Mouse (Mus musculus): ENCODE data around the gene Aff3. TPM values are rescaled to one million over a fixed set of nuclear protein-coding genes. Genes with fewer than 3 reads are reported as not detected.

The Aff3 gene
- polyA plus RNA-seq, 1 experiment from 2014 or later = 8.5 TPM

DNA sequence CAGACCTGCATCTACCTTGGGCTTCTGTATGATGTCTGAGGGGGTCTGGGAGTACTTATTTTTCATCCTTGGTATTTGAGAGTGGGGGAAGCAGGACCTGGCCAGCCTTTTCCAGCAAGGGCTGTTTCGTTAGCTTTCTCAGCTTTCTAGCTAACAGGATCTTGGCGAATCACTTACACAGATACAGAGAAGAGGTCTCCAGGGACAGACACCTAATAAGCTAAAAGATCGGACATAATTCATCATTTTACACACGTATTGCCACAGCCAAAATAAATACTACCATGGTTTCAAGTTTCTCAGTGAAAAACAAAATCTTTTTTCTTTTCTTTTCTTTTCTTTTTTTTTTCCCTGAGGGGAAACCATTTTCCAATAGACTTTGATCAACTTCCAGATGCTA, 354.7 kb downstream of the Aff3 start:
- Histone ChIP-seq H3K36me3 (no peaks in the 10 kb centered on the region), H3K9ac (no peak overlapping the region), H3K4me3 (replicated peaks) (no peak overlapping the region), H3K4me2 (replicated peaks) (no peak overlapping the region), H3K4me1 (replicated peaks) (peaks cover 9% of the 10 kb centered on the region; the same call in 1 of the 2 replicates), H3K9me3 (no peaks in the 10 kb centered on the region), H3K27ac (no peak overlapping the region), H3K27me3 (replicated peaks) (no peaks in the 10 kb centered on the region)
- WGBS = 89% methylated on average over 4 of the region's 4 CpGs
- ATAC-seq = no peak

DNA sequence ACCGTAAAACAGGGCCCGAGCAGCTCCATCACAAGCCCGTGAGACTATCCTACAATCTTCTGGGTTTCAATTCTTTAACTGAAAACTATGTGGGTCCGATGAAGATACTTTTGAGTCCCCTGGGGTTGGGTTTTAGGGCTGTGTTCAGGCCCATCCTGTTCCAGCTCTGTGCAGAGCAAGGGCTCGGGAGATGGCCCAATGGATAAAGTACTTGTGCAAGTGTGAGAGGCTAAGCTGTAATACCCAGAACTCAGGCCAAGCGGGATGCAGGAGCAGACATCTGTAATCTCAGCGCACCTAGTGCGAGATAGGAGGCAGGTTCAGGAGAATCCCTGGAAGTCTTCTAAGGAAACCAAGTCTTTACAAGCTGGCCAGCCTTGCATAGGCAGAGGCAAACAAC, 355.4 kb downstream of the Aff3 start:
- Histone ChIP-seq H3K9me3 (no peaks in the 10 kb centered on the region), H3K36me3 (no peaks in the 10 kb centered on the region), H3K27ac (no peak overlapping the region), H3K4me1 (replicated peaks) (peaks cover 9% of the 10 kb centered on the region; the same call in 1 of the 2 replicates), H3K9ac (no peak overlapping the region), H3K4me2 (replicated peaks) (no peak overlapping the region), H3K27me3 (replicated peaks) (no peaks in the 10 kb centered on the region), H3K4me3 (replicated peaks) (no peak overlapping the region)
- ATAC-seq = no peak
- WGBS = 91% methylated on average over 8 of the region's 8 CpGs

DNA sequence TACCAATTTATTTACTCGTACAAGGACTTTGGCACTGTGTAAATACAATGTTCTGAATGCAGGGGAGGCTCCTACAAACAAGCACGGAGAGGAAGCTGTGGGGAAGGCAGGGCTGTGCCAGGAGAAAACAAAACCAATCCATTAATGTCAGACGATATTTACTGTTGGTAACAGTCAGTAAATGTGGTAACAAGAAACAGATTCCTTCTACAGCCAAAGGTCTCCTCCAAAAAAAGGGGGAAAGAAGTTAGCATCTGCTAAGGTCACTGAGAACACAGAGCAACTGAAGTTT, 356.1 kb downstream of the Aff3 start:
- H3K9me3 ChIP-seq = no peaks in the 10 kb centered on the region
- H3K36me3 ChIP-seq = no peaks in the 10 kb centered on the region
- 0 out of 2 replicates have a peak overlapping the region, but pooled peaks have one; percentile 48 for H3K27ac ChIP-seq
- 0 out of 2 replicates have a peak, but pooled peaks have one; percentile 15 for ATAC-seq
- H3K4me1 ChIP-seq (replicated peaks) = peaks cover 9% of the 10 kb centered on the region; the same call in 1 of the 2 replicates
- WGBS = 30% methylated on average over 3 of the region's 3 CpGs
- no peak overlapping the region for H3K9ac ChIP-seq
- H3K27me3 ChIP-seq (replicated peaks) = no peaks in the 10 kb centered on the region
- no peak overlapping the region for H3K4me3 ChIP-seq (replicated peaks)
- no peak overlapping the region for H3K4me2 ChIP-seq (replicated peaks)

DNA sequence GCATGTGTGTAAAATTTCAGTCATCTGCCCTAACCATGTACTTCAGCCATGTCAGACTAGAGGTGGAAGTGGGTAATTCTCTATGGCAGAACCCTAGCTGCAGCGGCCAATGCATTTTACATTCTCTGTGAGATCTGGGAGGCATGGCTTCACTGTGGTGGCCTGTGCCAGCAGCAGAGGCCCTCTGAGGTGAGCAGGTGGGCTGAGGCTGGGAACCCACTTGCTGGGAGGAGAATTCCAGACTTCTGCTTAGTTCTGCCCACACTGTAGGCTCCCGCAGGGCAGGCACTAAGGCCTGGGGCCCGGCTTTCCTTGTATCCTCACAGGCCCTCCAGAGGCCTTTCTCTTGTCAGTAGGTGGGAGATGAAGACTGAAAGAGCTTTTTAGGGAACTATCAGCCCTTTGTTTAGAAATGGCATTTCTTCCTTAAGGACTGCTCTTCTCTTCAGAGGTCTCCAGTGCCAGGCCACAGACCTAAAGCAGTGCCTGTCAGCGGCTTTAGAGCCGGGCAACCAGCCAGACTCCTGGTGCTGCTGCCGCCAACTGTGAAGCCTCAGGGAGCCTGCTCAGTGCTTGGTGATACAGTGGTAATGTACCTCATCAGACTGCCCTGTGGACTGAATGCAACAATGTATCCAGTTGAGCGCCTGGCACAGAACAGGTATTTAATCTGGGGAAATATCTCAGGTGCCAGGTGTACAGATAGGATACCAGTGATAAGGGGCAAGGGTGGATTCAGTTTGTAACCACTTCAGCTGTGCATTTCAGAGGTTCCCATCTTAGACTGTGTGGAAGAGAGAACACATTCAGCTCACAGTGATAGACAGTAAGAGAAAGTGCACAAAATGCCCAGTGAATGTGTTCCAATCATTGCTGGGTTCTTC, 356.7 kb downstream of the Aff3 start:
- no peak overlapping the region for H3K4me3 ChIP-seq (replicated peaks)
- peak; percentile 77 for ATAC-seq
- no peaks in the 10 kb centered on the region for H3K9me3 ChIP-seq
- no peaks in the 10 kb centered on the region for H3K36me3 ChIP-seq
- no peak overlapping the region for H3K4me2 ChIP-seq (replicated peaks)
- H3K27me3 ChIP-seq (replicated peaks) = no peaks in the 10 kb centered on the region
- 65% methylated on average over 7 of the region's 7 CpGs for WGBS
- peak overlapping the region; percentile 48; the same call in 1 of the 2 replicates for H3K27ac ChIP-seq
- H3K9ac ChIP-seq = no peak overlapping the region
- peaks cover 9% of the 10 kb centered on the region; the same call in 1 of the 2 replicates for H3K4me1 ChIP-seq (replicated peaks)

DNA sequence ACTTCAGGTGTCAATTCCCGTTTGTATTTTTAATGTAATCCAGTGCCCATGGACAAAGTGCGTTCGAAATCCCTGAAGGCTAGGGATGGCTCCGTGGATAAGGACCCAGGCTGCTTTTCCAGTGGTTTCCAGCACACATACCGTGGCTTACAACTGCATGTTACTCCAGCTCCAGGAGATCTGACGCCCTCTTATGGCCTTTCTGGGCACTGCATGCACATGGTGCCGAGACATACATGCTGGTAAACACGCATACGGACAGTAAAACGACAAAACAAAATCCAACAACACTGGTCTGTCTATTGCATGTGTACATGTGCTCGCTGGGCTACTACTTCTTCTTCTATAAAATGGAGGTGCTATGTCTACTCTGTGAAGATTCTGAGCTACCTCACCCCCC, 357.5 kb downstream of the Aff3 start:
- Histone ChIP-seq H3K27ac (no peak overlapping the region), H3K27me3 (replicated peaks) (no peaks in the 10 kb centered on the region), H3K9ac (no peak overlapping the region), H3K4me2 (replicated peaks) (no peak overlapping the region), H3K36me3 (no peaks in the 10 kb centered on the region), H3K4me3 (replicated peaks) (no peak overlapping the region), H3K4me1 (replicated peaks) (peaks cover 9% of the 10 kb centered on the region; the same call in 1 of the 2 replicates), H3K9me3 (no peaks in the 10 kb centered on the region)
- ATAC-seq = no peak
- WGBS = 91% methylated on average over 11 of the region's 11 CpGs

DNA sequence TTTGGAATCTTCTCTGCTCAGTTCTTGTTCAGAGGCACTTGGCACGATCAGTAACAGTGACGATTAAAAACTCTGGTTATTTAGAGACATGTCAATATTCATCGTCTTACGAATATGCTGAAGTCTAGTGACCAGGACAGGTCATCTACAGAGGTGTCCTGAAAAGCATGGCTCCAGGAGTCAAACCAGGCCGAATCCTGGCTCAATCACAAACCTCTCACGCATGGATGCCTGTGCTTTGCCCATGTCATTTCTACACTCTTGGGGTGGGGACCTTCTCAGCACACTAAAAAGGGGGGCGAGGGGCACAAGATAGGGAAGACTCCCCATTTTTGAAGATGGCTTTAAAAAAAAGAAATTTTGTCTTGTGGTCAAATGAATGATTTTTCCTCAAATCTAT, 358.6 kb downstream of the Aff3 start:
- no peaks in the 10 kb centered on the region for H3K27me3 ChIP-seq (replicated peaks)
- no peak overlapping the region for H3K4me2 ChIP-seq (replicated peaks)
- H3K9me3 ChIP-seq = no peaks in the 10 kb centered on the region
- no peak overlapping the region for H3K27ac ChIP-seq
- no peak for ATAC-seq
- peaks cover 9% of the 10 kb centered on the region; the same call in 1 of the 2 replicates for H3K4me1 ChIP-seq (replicated peaks)
- H3K4me3 ChIP-seq (replicated peaks) = no peak overlapping the region
- no peaks in the 10 kb centered on the region for H3K36me3 ChIP-seq
- 92% methylated on average over 7 of the region's 7 CpGs for WGBS
- H3K9ac ChIP-seq = no peak overlapping the region

DNA sequence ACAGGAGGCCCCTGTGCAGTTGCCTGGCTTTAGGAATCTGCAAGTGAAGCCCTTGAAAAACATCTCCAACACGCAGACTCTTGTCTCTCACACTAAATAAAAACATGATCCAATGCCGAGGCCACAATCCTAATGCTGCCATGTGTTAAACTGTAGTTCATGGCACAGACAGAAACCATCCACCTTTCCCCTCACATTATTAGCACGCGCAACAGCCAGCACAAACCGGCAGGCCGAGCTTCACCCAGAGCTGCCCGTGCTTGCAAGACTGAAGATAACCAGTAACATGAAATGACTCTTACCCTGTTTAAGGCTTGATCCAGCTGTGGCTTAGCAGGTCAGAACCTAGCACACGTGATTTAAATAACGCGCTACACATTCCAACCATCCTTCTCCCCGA, 360.4 kb downstream of the Aff3 start:
- Histone ChIP-seq H3K9ac (no peak overlapping the region), H3K27ac (no peak overlapping the region), H3K4me2 (replicated peaks) (no peak overlapping the region), H3K36me3 (no peaks in the 10 kb centered on the region), H3K27me3 (replicated peaks) (no peaks in the 10 kb centered on the region), H3K4me3 (replicated peaks) (no peak overlapping the region), H3K4me1 (replicated peaks) (peaks cover 9% of the 10 kb centered on the region; the same call in 1 of the 2 replicates), H3K9me3 (no peaks in the 10 kb centered on the region)
- no peak for ATAC-seq
- WGBS = 72% methylated on average over 11 of the region's 11 CpGs

DNA sequence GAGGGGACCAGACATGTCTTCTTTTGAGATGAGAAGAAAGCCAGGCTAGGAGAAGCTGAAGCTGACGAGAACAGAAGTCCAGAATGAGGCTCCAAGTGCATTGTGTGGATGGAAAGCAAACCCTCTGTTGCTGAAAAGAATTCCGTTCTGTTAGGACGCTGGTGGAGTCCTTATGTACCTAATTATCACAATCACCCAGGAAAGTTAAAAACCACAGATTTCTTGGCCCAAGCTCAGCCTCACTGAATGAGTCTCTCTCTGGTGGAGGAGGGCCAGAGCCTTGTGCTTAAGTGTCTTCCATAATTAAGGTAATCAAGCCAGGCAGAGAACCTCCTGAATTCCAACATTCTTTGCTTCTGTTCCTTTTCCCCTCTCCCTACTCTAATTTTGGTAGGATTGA, 366.5 kb downstream of the Aff3 start:
- WGBS = 66% methylated on average over 3 of the region's 3 CpGs
- H3K9ac ChIP-seq = no peak overlapping the region
- no peak overlapping the region for H3K4me2 ChIP-seq (replicated peaks)
- no peaks in the 10 kb centered on the region for H3K4me1 ChIP-seq (replicated peaks)
- no peaks in the 10 kb centered on the region for H3K27me3 ChIP-seq (replicated peaks)
- no peak for ATAC-seq
- no peaks in the 10 kb centered on the region for H3K36me3 ChIP-seq
- no peak overlapping the region for H3K27ac ChIP-seq
- no peak overlapping the region for H3K4me3 ChIP-seq (replicated peaks)
- H3K9me3 ChIP-seq = no peaks in the 10 kb centered on the region

DNA sequence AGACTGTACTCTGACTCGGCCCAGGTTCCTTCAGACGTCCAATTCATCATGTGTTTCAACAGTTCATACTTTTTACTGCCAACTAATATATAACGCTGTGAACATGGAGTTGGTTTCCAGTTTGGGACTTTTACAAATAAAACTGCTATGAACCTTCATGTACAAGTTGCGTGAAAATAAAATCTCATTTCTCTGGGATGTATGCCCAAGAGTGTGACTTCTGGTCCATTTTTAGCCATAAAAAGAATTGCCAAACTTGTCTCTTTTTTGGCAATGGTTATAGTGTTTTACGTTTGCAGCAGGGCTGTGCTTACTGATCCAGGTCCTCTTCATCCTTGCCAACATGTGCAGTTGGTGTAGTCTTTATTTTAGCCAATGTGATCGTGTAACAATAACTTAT, 369.8 kb downstream of the Aff3 start:
- H3K9me3 ChIP-seq = no peaks in the 10 kb centered on the region
- no peak overlapping the region for H3K4me2 ChIP-seq (replicated peaks)
- no peaks in the 10 kb centered on the region for H3K36me3 ChIP-seq
- H3K4me3 ChIP-seq (replicated peaks) = no peak overlapping the region
- H3K4me1 ChIP-seq (replicated peaks) = no peaks in the 10 kb centered on the region
- no peak for ATAC-seq
- H3K27me3 ChIP-seq (replicated peaks) = no peaks in the 10 kb centered on the region
- H3K9ac ChIP-seq = no peak overlapping the region
- no peak overlapping the region for H3K27ac ChIP-seq
- 87% methylated on average over 6 of the region's 6 CpGs for WGBS

DNA sequence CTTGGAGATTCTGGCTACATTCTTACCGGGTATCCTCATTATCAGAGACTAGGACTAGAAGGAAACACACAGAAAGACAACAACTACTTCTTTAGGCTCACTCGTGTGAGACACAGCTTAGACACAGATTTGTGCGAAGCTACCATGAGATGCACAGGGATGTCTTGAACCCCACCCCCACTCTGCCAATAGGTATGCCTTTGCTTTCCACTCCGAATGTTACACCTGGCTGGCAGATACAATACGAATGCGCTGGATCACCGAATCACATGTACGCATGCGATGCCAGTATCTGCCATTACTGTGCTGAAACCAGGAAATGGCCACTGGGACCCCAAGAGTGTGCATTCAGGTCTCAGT, 370.4 kb downstream of the Aff3 start:
- WGBS = 93% methylated on average over 9 of the region's 9 CpGs
- no peaks in the 10 kb centered on the region for H3K9me3 ChIP-seq
- H3K9ac ChIP-seq = no peak overlapping the region
- ATAC-seq = no peak
- no peak overlapping the region for H3K4me3 ChIP-seq (replicated peaks)
- no peak overlapping the region for H3K27ac ChIP-seq
- no peaks in the 10 kb centered on the region for H3K4me1 ChIP-seq (replicated peaks)
- H3K4me2 ChIP-seq (replicated peaks) = no peak overlapping the region
- H3K36me3 ChIP-seq = no peaks in the 10 kb centered on the region
- no peaks in the 10 kb centered on the region for H3K27me3 ChIP-seq (replicated peaks)

DNA sequence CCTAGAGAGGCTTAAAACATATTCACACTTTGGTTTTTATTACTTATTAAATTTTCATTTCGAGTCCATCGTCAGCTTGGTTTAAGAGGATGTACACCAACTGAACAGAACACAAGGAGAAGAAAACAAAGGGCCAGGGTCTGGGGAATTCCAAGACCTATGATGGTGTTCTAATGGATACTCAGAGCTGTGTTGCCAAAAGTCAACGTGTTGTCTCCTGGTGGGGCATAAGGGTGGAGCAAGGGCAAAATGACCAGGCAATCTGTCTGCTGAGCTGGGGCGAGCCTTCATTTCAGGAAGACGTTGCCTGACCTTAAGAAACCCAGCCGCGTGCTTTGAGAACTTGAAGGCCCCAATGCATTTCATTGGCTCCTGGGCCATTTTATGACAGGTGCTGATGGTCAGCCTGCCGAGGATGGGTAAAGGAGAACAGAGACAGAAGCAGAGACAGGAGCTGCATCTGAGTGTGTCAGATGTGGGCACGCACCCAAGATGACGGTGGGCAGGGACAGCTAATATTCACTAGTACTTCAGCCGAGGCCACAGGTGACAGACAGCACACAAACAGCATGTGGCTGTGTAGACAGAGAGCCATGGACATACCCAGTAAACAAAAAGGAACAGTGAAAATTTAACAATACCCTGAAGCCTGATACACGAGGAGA, 371.0 kb downstream of the Aff3 start:
- no peak overlapping the region for H3K27ac ChIP-seq
- H3K4me2 ChIP-seq (replicated peaks) = no peak overlapping the region
- ATAC-seq = no peak
- 86% methylated on average over 12 of the region's 12 CpGs for whole genome bisulfite sequencing
- no peaks in the 10 kb centered on the region for H3K9me3 ChIP-seq
- H3K4me1 ChIP-seq (replicated peaks) = no peaks in the 10 kb centered on the region
- no peaks in the 10 kb centered on the region for H3K36me3 ChIP-seq
- H3K4me3 ChIP-seq (replicated peaks) = no peak overlapping the region
- H3K9ac ChIP-seq = no peak overlapping the region
- no peaks in the 10 kb centered on the region for H3K27me3 ChIP-seq (replicated peaks)

DNA sequence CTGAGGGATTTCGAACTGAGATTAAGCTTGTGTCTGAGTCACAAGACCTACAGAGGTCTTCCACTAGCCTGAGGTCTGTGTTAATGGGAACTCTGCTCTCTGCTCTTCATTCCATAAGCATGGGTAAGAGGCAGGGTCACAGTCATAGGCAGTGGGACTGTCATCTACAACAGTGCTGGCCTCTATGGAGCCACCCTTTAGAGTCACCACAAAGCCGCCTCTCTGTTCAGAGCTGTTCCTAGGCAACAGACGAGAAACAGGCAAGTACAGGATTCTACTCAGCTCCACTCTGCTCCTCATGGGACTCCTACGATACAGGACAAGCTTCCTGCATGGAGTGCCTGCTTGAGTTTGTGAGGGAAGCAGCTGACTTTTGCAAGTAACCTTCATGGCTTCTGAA, 371.9 kb downstream of the Aff3 start:
- WGBS = 73% methylated on average over 4 of the region's 4 CpGs
- no peak for ATAC-seq
- H3K9me3 ChIP-seq = no peaks in the 10 kb centered on the region
- no peaks in the 10 kb centered on the region for H3K27me3 ChIP-seq (replicated peaks)
- H3K27ac ChIP-seq = no peak overlapping the region
- no peak overlapping the region for H3K9ac ChIP-seq
- H3K36me3 ChIP-seq = no peaks in the 10 kb centered on the region
- H3K4me2 ChIP-seq (replicated peaks) = no peak overlapping the region
- no peaks in the 10 kb centered on the region for H3K4me1 ChIP-seq (replicated peaks)
- H3K4me3 ChIP-seq (replicated peaks) = no peak overlapping the region

DNA sequence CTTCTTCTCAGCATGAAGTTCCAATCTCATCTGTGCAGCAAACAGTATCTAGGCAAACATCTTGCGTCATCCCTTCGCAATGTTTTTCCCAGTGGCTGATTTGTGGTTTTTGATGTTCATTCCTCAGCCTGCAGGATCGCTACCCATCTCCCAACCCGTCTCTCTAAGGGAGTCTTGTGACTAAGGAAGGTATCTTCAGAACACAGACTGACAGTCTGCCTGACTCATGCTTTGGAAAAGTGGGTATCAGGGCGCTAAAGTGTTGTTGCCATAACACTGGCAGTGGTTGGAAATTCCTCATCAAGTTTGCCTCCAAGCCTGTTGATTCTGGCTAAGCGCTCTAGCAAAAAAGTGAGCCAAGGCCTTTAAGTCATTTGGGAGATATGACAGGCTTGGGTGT, 372.8 kb downstream of the Aff3 start:
- no peaks in the 10 kb centered on the region for H3K27me3 ChIP-seq (replicated peaks)
- H3K4me2 ChIP-seq (replicated peaks) = no peak overlapping the region
- WGBS = 86% methylated on average over 6 of the region's 6 CpGs
- H3K4me3 ChIP-seq (replicated peaks) = no peak overlapping the region
- no peak overlapping the region for H3K9ac ChIP-seq
- ATAC-seq = no peak
- H3K9me3 ChIP-seq = no peaks in the 10 kb centered on the region
- no peaks in the 10 kb centered on the region for H3K4me1 ChIP-seq (replicated peaks)
- H3K27ac ChIP-seq = no peak overlapping the region
- no peaks in the 10 kb centered on the region for H3K36me3 ChIP-seq

Measured in intestine, embryonic 15.5 days (tissue).